Mouse (Mus musculus): ENCODE results near the gene Plcl1. TPM values are rescaled to one million over a fixed set of nuclear protein-coding genes. Genes with fewer than 3 reads are reported as not detected.

Plcl1 gene
- total and polyA plus RNA-seq, 3 experiments, result 0.08 to 0.41 (median 0.13) TPM

DNA sequence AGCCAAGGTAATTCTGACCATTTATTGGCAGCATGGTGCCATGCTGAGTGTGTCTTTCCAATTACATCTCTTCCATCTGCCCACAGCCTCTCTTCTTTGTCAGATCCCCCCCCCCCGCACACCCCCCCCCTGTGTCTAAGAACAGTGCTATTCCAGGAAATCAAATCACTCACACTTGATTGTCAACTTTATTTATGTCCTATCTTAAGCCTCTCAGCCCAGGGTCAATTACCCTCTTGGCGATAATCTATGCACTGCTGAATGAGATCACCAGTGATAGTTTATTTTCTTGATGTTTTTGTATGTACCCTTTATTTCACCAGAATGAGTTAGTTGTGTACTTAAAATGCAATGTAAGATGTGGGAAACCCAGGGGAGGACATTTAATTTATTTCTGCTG lies 176.0 kb downstream of the Plcl1 start:
- in situ Hi-C loops (cut with MboI; ENCODE audit: low pct_ligation_motif_present, low pct_unique_long_range_greater_than_20kb, low sequenced_read_pairs), result no loop called here
- no peak for TF ChIP-seq ELF1 (IDR thresholded peaks at IDR 0.05; ENCODE audit: low read depth, low read length)
- no peak for TF ChIP-seq RAD21 (IDR thresholded peaks at IDR 0.05; ENCODE audit: low read depth, low read length)
- TF ChIP-seq SMC3 (IDR thresholded peaks at IDR 0.05; ENCODE audit: low read depth, low read length), result no peak
- TF ChIP-seq MAX (IDR thresholded peaks at IDR 0.05; ENCODE audit: low read length), result no peak
- no peak for TF ChIP-seq IRF4 (IDR thresholded peaks at IDR 0.05; ENCODE audit: low read depth, low read length)
- TF ChIP-seq USF2 (conservative IDR thresholded peaks at IDR 0.05; ENCODE audit: low read depth, low read length), result no peak
- TF ChIP-seq ZNF384 (IDR thresholded peaks at IDR 0.05; ENCODE audit: low read depth, low read length), result no peak
- no peak for TF ChIP-seq MXI1 (IDR thresholded peaks at IDR 0.05; ENCODE audit: low read depth, low read length)
- dilution Hi-C loops (cut with MboI; ENCODE audit: extremely low pct_ligation_motif_present, extremely low pct_unique_long_range_greater_than_20kb, low sequenced_read_pairs), result no loop called here

DNA sequence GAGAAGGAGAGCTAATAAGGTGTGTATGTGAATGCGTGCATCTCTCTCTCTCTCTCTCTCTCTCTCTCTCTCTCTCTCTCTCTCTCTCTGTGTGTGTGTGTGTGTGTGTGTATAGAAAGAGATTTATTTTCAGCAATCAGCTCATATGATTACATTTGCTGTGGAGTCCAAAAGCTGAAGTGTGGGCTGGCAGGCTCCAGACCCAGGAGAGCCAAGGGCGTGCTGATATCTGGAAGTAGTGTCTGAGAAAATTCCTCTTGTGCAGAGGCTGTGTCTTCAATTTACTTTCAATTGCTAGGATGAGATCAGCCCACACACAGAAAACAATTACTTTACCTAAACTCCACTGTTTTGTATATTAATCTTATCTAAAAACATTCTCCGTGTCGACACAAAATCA lies 179.7 kb downstream of the Plcl1 start:
- H3K36me3 ChIP-seq (replicated peaks in 1 of 2; ENCODE audit: control insufficient read depth in 1 of 2, insufficient read depth in 1 of 2, low read length in 1 of 2), result no peaks in the 10 kb centered on the region
- H3K9me3 ChIP-seq (replicated peaks; ENCODE audit: low read length), result no peaks in the 10 kb centered on the region
- H3K4me3 ChIP-seq (replicated peaks in 1 of 3; ENCODE audit: low read depth in 2 of 3, low read length in 2 of 3, poor library complexity in 1 of 3), result no peak overlapping the region
- no peaks in the 10 kb centered on the region for H3K27me3 ChIP-seq (replicated peaks)
- H3K9ac ChIP-seq (ENCODE audit: insufficient read depth, low read depth), result no peak overlapping the region
- H3K4me1 ChIP-seq (ENCODE audit: control insufficient read depth in 1 of 2, insufficient read depth in 2 of 2), result no peaks in the 10 kb centered on the region
- dilution Hi-C loops (cut with MboI; ENCODE audit: extremely low pct_ligation_motif_present, extremely low pct_unique_long_range_greater_than_20kb, low sequenced_read_pairs) (no loop called here), in situ Hi-C loops (cut with MboI; ENCODE audit: low pct_ligation_motif_present, low pct_unique_long_range_greater_than_20kb, low sequenced_read_pairs) (no loop called here)
- TF ChIP-seq KAT2A (IDR thresholded peaks at IDR 0.05; ENCODE audit: insufficient replicate concordance, low read length) (no peak), USF1 (IDR thresholded peaks at IDR 0.05; ENCODE audit: low read depth, low read length) (no peak), CHD1 (IDR thresholded peaks at IDR 0.05; ENCODE audit: low read depth, low read length) (no peak), JUND (conservative IDR thresholded peaks at IDR 0.05; ENCODE audit: low read depth, low read length) (no peak), SMC3 (IDR thresholded peaks at IDR 0.05; ENCODE audit: low read depth, low read length) (no peak)
- H3K79me2 ChIP-seq (replicated peaks; ENCODE audit: control insufficient read depth, extremely low read depth, insufficient read depth, poor library complexity, severe bottlenecking), result no peaks in the 10 kb centered on the region
- H3K4me2 ChIP-seq (ENCODE audit: insufficient read depth, low read depth, poor library complexity, severe bottlenecking), result no peak overlapping the region
- DNase-seq (ENCODE audit: extremely low read depth), result no peak
- no peak overlapping the region for H3K27ac ChIP-seq (ENCODE audit: insufficient read depth, low read depth)

More for the DNA sequence above, 176.0 kb downstream of the Plcl1 start:
- Histone ChIP-seq H3K79me2 (replicated peaks; ENCODE audit: control insufficient read depth, extremely low read depth, insufficient read depth, poor library complexity, severe bottlenecking) (no peaks in the 10 kb centered on the region), H3K9ac (ENCODE audit: insufficient read depth, low read depth) (no peak overlapping the region), H3K4me2 (ENCODE audit: insufficient read depth, low read depth, poor library complexity, severe bottlenecking) (no peak overlapping the region), H3K27ac (ENCODE audit: insufficient read depth, low read depth) (no peak overlapping the region), H3K27me3 (replicated peaks) (no peaks in the 10 kb centered on the region), H3K9me3 (replicated peaks; ENCODE audit: low read length) (no peaks in the 10 kb centered on the region), H3K4me3 (replicated peaks in 1 of 3; ENCODE audit: low read depth in 2 of 3, low read length in 2 of 3, poor library complexity in 1 of 3) (no peak overlapping the region), H3K36me3 (replicated peaks in 1 of 2; ENCODE audit: control insufficient read depth in 1 of 2, insufficient read depth in 1 of 2, low read length in 1 of 2) (no peaks in the 10 kb centered on the region), H3K4me1 (ENCODE audit: control insufficient read depth in 1 of 2, insufficient read depth in 2 of 2) (no peaks in the 10 kb centered on the region)
- no peak for DNase-seq (ENCODE audit: extremely low read depth)

- H3K36me3 ChIP-seq (replicated peaks in 1 of 2; ENCODE audit: control insufficient read depth in 1 of 2, insufficient read depth in 1 of 2, low read length in 1 of 2), result no peaks in the 10 kb centered on the region
- in situ Hi-C loops (cut with MboI; ENCODE audit: low pct_ligation_motif_present, low pct_unique_long_range_greater_than_20kb, low sequenced_read_pairs), result no loop called here
- H3K9me3 ChIP-seq (replicated peaks; ENCODE audit: low read length), result no peaks in the 10 kb centered on the region
- H3K9ac ChIP-seq (ENCODE audit: insufficient read depth, low read depth), result no peak overlapping the region
- DNase-seq (ENCODE audit: extremely low read depth), result no peak
- no peak overlapping the region for H3K4me2 ChIP-seq (ENCODE audit: insufficient read depth, low read depth, poor library complexity, severe bottlenecking)
- no peaks in the 10 kb centered on the region for H3K79me2 ChIP-seq (replicated peaks; ENCODE audit: control insufficient read depth, extremely low read depth, insufficient read depth, poor library complexity, severe bottlenecking)
- TF ChIP-seq MAX (IDR thresholded peaks at IDR 0.05; ENCODE audit: low read length) (no peak), USF1 (IDR thresholded peaks at IDR 0.05; ENCODE audit: low read depth, low read length) (no peak), POLR2AphosphoS2 (IDR thresholded peaks at IDR 0.05; ENCODE audit: low read depth, low read length) (no peak), ETS1 (conservative IDR thresholded peaks at IDR 0.05; ENCODE audit: low read depth, low read length) (no peak), USF2 (conservative IDR thresholded peaks at IDR 0.05; ENCODE audit: low read depth, low read length) (no peak), MEF2A (IDR thresholded peaks at IDR 0.05; ENCODE audit: borderline replicate concordance, low read depth, low read length) (no peak), MAZ (IDR thresholded peaks at IDR 0.05; ENCODE audit: low read depth, low read length) (no peak)
- no peaks in the 10 kb centered on the region for H3K27me3 ChIP-seq (replicated peaks)
- dilution Hi-C loops (cut with MboI; ENCODE audit: extremely low pct_ligation_motif_present, extremely low pct_unique_long_range_greater_than_20kb, low sequenced_read_pairs), result no loop called here
- no peak overlapping the region for H3K27ac ChIP-seq (ENCODE audit: insufficient read depth, low read depth)
- no peaks in the 10 kb centered on the region for H3K4me1 ChIP-seq (ENCODE audit: control insufficient read depth in 1 of 2, insufficient read depth in 2 of 2)
- H3K4me3 ChIP-seq (replicated peaks in 1 of 3; ENCODE audit: low read depth in 2 of 3, low read length in 2 of 3, poor library complexity in 1 of 3), result no peak overlapping the region
These were observed 182.4 kb downstream of the Plcl1 start for GRCm38 (mm10) chr1:55588090-55588489.

All from CH12.LX (cell line).